Mouse (Mus musculus): ENCODE measurements around the gene Sap30.
"Not testable (repeated sequence)": the region's sequence is repeated elsewhere in the genome, so short reads cannot be mapped to it uniquely, and the experiment has no call there.

Gene Sap30

DNA sequence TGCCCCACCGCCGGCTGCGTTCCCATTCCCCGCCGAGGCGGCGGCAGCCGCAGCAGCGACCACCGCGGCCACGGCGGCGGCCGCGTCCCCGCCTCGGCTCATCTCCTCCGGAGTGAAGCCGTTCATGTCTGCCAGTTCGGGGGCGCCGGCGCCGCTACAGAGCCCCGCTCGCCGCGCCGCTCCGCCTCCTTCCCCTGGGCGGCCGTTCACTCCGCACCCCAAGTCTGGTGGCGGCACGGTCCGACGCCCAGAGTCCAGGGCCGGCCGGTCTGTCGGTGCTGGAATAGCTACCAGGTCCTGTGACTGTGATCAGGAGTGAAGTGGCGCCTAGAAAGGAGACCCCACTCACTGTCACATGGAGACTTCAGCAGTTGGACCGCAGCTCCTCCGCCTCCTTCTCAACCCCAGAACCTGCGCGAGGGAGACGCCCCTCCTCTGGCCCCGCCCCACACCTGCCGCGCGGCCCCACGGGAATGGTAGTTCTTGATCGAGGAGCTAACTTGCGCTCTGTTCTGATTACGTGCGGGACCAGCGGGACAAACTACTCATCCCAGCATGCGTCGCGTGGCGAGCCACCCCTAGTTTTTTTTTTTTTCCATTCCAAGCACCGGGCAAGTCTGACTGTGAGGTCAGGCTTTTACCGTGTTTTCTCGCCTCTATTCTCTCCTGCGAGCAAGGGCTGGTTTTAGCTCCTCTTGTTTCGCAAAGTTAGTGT is at the start of gene Sap30:
TSS of gene Sap30 (minus strand) at position 420 of the 715 bp plus-strand sequence.
- DNase-seq (ENCODE audit: low spot score in 2 of 2): peak; percentile 98 to 99

DNA sequence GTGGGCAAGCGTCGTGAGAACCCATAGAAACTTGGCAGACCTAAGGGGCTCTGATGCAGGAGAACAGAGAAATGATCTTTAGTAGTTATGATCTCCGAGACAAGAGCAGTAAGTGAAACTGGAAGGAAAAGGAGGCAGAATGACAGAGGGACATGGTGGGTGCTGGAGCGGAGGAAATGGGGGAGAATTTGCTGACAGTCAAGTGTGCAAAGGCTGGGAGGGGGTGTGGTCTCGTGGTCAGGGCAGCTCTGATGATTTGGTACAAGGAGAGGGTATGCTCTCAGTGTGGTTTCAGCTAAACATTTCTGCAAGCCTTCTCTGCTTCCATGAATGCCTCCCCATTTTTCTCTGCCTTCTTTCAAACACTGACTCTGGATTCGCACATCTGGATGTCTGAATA is 48.5 kb upstream of the Sap30 start:
- DNase-seq (ENCODE audit: low spot score in 2 of 2): no peak

DNA sequence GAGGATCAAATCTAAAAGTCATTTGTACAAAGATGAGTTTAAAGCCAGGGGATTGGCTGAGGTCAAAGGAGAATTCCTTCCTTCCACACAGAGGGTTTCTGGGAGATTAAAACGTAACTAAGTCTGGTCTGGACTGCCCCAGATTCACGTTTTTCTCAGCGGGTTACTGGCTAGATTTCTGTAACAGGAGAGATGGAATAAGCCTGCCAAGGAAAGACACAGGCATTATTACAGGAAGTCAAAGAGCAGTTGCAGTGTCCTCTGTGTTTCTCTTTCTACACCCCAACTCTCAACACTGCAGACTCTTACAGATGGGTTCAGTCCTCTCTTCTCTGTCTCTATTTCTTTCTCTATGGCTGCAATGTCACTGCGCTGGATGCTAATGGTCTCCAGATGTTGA is 46.8 kb upstream of the Sap30 start:
- DNase-seq (ENCODE audit: low spot score in 2 of 2): no peak

DNA sequence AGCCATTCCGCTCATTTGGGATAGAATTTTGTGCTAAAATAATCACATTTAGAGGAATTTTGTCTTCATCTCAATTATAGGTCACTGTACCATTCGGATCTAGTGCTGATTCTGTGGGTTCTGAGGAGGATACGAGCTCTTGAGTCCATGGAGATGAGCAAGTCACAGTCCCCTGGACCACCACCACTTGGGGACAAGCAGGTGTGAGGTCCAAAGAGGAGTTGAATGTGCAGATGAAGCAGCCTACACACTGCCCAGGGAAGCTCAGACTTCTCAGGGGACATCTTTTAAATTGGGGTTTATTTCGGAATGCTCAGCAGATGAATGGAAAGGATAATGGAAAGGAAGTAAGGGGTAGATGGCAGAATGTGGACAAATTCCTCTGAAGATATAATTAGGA is 45.4 kb upstream of the Sap30 start:
- DNase-seq (ENCODE audit: low spot score in 2 of 2): no peak

DNA sequence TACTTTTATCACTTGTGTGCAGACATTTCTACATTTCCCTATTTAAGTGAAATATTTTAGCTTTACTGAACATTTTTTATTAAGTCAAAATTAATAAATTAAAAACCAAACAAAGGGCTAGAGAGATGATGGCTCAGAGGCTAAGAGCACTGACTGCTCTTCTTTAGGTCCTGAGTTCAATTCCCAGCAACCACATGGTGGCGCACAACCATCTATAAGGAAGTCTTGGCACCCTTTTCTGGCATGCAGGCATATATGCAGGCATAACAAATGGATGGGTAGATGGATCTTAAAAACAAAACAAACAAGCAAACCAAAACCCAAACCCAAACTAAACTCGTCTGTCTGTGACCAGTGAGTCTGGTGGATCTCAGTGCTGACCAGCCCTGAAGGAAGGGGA is 44.6 kb upstream of the Sap30 start:
- DNase-seq (ENCODE audit: low spot score in 2 of 2): no peak

DNA sequence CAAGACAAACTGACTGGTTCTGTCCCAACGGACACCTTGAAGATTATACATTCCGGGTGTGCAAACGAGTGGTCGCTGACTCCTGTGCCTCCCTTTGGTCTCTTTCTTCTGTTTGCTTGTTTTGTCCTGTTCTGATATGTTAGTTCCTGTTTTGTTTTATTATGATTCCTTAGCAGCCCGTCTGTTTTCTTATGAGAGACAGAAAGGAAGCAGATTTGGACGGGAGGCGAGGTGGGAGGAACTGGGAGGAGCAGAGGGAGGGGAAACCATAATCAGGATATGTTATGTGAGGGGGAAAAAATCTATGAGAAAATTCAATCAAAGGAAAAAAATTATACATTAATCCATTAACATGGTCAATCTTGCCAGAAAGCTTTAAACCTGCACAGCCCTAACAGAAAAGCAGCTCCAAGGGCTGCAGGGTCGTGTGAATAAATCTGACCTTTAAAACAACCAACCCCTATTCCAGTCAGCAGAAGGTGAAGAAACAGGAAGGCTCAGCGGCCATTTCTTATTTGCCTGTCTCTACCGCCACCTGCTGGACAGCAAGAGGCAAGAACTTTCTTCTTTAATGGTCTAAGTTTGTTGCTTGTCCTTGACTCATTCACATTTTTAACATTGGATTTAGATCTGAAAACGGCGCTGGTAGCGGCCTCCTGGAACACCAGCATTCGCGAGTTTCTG is 43.1 kb upstream of the Sap30 start:
- peak; percentile 70 to 91 for DNase-seq (ENCODE audit: low spot score in 2 of 2)

DNA sequence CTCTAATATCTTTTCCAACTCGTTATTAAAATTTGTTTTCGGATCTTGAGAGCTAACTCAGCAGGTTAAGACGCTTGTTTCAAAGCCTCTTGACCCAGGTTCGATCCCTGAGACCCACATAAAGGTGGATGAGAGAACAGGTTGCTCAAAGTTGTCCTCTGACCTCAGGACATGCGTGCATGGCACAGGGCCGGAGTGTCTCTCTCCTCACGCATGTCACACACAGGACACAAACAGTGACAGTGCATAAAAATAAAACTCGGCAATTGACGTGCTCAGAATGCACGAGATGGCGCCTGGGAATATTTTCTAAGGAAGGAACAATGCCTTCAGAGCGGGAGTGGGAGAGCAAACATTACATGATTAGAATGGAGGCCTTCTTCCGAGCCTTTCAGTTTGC is 42.6 kb upstream of the Sap30 start:
- DNase-seq (ENCODE audit: low spot score in 2 of 2): no peak

DNA sequence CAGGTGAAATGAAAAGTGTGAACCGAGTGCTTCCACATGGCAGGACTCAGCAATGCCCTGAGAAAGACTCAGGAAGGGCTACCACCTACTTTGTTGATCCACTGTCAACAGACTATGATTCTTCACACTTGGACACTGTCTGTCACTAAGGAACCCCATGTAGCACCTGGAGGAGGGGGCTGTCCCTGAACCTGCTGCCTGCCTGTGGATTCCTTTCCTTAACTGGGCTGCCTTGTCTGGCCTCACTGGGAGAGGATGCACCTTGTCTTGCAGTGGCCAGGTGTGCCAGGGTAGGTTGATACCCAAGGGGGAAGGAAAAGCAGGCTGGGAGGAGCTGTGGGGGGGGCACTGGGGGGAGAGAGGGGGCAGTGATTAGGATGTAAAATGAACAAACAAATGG is 40.4 kb upstream of the Sap30 start:
- no peak for DNase-seq (ENCODE audit: low spot score in 2 of 2)

DNA sequence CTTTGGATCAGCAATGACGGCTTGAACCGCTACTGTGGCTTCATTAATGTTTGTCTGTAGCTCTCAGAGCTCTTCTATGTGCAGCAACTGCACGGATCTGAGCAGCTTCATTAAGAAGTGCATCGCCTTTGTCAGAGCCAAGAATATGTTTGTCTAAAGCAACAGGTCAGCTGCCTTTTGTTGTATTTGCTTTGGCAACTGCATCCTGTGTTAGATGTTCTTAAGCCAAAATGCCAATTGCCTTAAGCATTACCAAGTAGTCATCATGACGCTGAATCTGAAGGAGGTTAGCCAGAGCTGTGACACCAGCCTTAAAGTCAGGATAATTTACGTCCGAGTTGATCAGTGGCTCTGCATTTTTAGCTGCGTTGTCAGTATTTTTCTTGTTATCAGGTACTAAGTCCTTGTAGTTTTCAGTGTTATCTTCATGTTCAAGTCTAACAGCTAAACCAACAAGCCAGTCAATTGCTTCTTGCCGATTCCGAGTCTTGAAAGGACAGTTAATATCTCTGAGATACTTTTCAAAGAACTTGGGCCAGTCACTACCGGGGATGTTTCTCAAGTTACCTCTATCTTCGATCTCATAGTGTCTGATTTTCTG is 32.6 kb upstream of the Sap30 start:
- DNase-seq (ENCODE audit: low spot score in 2 of 2): no peak

DNA sequence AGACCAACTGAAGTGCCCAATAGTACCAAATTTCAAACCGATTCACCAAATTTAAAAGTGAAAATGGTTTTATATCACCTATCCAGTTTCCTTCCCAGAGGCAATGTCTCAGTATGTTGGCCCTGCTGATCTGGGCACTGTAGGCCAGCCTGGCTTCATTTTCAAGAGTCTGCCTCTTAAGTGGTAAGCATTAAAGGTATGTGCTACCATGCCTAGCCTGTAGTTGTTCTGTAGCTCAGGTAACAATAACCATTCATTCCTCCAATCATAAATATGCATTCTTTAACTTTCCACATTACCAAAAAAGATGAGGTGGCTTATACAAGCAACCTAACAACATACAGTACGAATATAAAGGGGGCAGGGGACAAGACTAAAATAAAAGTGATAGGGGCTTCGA is 30.1 kb upstream of the Sap30 start:
- DNase-seq (ENCODE audit: low spot score in 2 of 2): no peak

DNA sequence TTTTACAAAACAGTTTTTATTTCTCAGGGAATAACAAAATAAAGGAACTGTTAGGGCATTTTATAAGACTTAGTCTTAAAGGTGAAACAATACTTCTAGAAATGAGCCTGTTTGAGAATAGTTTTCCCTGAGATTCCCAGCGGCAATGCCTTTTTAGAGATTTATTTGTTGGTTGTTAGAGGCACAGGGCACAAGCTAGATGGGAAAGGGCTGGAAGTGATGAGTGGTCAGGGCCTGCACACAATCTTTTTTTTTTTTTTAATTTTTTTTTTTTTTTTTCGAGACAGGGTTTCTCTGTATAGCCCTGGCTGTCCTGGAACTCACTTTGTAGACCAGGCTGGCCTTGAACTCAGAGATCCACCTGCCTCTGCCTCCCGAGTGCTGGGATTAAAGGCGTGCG is 29.0 kb upstream of the Sap30 start:
- not testable (repeated sequence) for DNase-seq (ENCODE audit: low spot score in 2 of 2)

DNA sequence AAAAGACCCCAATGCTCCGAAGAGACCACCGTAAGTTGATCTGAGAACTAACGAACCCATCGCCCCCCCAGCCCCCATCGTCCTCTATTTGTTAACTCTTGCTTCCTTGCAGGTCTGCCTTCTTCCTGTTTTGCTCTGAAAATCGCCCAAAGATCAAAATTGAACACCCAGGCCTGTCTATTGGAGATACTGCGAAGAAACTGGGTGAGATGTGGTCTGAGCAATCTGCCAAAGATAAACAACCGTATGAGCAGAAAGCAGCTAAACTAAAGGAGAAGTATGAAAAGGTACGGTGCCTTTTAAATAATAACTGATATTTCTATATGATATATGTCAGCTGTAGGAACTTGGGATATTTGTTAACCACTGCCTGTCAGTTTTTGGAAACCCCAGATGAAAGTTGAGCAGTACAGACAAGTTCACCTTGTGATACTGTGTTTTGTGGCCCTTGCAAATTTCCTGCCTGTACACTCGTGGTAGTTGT is 25.6 kb upstream of the Sap30 start:
- DNase-seq (ENCODE audit: low spot score in 2 of 2): peak in 1 of 2 experiments; percentile 57

DNA sequence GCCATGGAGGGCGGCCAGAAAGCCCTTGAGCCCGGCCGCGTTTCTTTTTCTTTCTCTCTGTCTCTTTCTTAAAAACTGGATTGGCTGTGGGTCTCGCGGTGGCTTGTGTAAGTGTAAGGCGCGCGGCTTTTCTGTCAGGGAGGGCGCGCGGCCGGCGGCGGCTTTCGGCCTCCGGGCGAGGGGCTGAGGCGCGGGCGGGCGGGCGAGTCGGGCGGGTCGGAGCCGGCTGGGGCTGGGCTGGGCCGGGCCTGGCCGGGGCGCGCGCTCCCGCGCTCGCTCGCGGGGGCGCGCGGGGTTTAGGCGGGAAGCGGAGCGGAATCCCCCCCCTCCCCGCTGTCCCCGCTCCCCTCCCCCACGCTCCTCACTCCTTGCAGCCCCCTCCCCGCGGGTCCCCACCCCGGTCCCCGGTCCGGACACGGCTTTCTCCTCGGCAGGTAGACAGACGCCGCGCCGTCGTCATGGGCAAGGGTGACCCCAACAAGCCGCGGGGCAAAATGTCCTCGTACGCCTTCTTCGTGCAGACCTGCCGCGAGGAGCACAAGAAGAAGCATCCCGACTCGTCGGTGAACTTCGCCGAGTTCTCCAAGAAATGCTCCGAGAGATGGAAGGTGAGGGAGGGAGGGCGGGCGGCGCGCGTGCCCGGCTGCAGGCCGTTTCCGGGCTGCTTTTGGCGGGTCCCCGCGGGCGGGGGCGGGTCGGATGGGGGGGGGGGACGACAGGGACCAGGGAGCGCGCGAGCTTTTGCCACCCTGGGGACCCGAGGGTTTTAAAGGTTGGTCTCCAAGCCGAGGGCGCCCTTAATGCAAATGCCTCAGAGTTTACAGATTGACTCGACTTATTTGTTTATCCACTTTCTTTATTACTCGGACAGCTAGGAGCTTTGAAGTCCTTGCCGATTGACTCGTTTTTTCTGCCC is 24.7 kb upstream of the Sap30 start:
- peak in 1 of 2 experiments; percentile 80 for DNase-seq (ENCODE audit: low spot score in 2 of 2)

DNA sequence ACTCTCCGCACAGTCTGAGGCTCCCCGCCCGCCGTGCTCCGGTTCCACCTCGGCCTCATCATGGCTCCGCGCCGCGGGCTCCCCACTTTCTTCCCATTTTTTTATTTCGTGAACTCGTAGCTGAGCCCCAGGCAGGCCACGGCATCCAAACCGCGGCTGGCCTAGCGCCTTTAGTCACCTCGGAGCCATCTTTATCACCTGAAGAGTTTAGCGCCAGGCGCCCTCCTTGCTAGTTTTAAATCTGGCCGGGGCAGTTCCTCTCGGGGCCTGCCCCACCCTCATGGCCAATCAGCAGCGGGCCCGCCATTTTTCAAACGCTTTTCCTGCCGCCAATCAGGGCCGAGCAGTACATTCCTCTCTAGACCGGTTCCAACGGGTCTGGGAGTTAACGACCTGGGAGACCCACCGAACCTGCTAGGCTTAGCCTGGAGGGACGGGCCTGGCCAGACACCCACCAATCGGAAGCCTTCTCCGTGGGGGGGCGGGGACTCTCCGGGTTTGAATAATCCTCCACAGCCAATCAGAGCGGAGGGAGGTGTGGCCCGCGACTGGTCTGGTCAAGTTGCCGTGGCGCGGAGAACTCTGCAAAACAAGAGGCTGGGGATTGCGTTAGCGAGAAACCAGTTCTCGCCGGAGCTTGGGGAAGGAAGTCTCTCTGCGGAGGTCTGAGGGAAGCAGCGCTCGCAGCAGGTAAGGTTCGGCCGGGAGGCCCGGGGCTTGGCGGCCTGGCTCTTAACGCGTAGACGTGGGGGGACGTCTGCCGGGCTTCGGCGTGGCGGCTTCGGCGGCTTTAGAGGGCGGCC is 23.9 kb upstream of the Sap30 start, which contains the start of gene Hmgb2:
TSS of gene Hmgb2 (plus strand) at position 592 of the 803 bp plus-strand sequence.
- DNase-seq (ENCODE audit: low spot score in 2 of 2): peak; percentile 99 to 100

DNA sequence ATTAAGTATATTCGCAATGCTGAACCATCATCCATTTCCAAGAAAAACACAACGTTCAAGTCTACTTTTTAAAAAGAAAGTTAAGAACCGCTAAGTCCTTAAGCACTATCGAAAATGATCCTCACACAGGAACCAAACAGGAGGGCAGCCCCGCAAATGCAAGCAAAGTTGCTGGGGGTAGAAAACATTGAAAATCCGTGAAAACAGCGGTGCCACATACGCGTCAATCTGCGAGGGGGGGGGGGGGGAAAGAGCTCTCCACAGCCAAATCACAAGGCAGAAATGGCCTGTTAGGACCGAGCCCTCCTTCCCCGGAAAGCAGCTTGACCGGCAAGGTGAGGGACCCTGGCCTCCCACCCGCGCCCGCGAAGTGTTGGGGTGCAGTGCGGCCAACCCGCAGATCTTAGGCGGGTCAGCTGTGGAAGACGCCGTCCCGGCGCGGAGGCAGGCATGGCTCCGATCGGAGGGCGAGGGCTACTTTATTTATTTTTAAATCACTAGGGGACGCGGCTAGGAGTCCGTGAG is 23.2 kb upstream of the Sap30 start:
- no peak for DNase-seq (ENCODE audit: low spot score in 2 of 2)

DNA sequence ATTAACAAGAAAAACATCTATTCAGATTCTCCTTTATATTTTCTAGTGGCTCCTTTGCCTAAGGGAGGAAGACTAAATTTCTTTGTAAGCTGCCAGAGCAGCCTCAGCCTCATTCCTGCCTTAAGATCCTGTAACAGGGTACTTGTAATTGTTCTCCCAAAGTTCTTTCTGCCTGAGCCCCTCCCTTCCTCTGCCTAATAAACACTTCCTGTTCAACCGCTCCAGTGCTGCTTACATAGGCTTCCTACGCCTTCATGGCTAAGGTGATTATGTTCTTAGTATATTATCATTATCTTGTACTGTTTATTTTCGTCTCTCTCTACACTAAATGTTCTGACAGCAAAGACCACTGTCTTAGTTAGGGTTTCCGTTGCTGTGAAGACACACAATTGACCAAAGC is 21.0 kb upstream of the Sap30 start:
- peak; percentile 5 to 38 for DNase-seq (ENCODE audit: low spot score in 2 of 2)

DNA sequence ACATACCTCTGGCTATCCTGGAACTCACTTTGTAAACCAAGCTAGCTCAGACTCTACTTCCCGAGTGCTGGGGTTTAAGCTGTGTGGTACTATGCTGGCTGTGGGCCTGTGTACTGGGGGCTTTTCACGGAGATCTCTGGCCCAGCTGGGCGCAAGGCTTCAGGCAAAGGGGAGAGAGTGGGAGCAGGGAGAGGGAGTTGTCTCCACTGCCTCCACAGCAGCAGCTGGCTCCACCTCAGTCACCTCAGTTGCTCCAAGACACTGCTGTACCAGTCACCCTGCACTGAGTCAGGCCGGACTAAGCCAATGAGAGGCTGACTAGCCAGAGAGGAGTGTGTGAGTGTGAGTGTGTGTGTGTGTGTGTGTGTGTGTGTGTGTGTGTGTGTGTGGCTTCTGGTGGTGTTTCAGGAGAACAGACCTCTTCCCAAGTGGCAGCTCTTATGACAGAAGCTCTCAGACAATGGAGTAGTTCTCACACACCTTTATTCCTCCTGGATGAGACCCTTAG is 19.9 kb upstream of the Sap30 start:
- DNase-seq (ENCODE audit: low spot score in 2 of 2): peak; percentile 10 to 57

DNA sequence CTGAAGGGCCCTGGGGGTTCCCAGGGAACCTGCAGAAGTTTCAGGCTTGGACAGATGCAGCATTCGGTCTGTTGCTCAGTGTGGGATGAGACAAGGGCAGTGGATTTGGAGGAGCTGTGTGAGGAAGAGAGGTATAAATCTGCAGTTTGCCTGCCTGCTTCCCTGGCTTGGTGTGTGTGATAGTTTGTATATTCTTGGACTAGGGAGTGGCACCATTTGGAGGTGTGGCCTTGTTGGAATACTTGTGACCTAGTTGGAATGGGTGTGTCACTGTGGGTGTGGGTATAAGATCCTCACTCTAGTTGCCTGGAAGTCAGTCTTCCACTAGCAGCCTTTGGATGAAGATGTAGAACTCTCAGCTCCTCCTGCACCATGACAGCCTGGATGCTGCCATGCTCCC is 17.8 kb upstream of the Sap30 start:
- peak; percentile 14 to 56 for DNase-seq (ENCODE audit: low spot score in 2 of 2)

DNA sequence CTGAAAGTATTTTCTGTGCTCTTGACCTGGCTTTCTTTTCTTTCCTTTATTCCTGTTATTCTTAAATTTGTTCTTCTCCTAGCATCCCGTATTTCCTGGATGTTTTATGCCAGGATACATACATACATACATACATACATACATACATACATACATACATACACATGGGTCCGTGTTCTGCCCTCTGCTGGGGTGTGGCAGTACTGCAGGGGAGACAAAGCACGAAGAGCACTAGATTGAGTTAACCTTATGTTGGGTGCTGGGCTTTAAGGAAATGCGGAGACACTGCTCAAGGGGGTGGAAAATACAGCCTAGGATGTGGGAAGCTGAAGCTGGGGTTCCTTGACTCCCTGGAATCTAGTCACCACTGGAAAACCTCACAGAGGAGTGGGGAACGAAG is 16.0 kb upstream of the Sap30 start:
- DNase-seq (ENCODE audit: low spot score in 2 of 2): peak; percentile 80 to 95

DNA sequence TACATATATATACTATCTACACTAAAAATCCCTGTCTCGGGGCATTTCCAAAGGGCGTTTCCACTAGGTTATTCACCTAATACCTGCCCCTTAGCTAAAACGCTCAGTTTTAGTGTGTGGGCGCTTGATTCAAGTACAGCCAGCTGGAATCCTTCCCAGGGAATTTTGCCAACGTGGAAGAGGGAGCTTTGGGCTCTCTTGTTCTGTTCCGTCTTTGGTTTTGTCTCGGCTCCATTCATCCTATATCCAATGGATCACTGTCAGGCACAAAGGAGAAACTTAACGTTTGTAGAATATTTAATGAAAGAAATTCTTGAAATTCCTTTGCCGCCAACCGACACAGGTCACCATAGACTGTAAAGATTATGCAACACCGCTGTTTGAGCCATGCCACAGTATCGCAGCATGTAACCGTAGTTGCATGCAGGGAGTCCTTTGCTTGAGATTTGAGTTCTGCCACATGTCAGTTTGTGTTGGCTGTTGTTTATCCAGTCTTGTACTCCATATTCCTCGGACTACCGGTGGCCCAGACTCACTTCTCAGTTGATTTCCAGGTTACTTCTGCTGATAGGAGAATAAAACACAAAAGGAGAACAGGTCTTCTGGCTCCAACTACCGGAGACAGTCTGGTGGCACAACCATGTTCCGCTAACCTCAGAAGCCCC is 11.3 kb upstream of the Sap30 start:
- peak in 1 of 2 experiments; percentile 50 for DNase-seq (ENCODE audit: low spot score in 2 of 2)
